In genomic region chr19:58452941-58453551, GRCm38 (mm10) we compare ENCODE assay signal across 9 mouse cellular contexts. TPM values are rescaled to one million over a fixed set of nuclear protein-coding genes. Genes with fewer than 3 reads are reported as not detected.
DNase-seq lines count a peak whose midpoint lies in the region; ATAC-seq and TF ChIP-seq lines count a peak whose summit lies in the region.
"Had no signal": no experiment of that assay in that cellular context is flagged by ENCODE, and none has a peak within 500 bp of the region (broad histone marks: within the 10 kb centered on the region; RNA-seq: fewer than 3 reads in every experiment).

No protein-coding gene starts in this region.

- H3K27me3 ChIP-seq in forebrain, postnatal 0 days (ENCODE audit: insufficient read depth, low read length), result peaks cover 13% of the 10 kb centered on the region
- H3K27me3 ChIP-seq in hindbrain, embryonic 10.5 days (ENCODE audit: insufficient read depth, poor library complexity, severe bottlenecking), result peaks cover 70% of the 10 kb centered on the region
- H3K27me3 ChIP-seq in liver, embryonic 12.5 days (replicated peaks), result peaks cover 69% of the 10 kb centered on the region

- H3K4me2 ChIP-seq in forebrain, postnatal 0 days (ENCODE audit: low read depth), result peak overlapping the region; percentile 94
- peak overlapping the region; percentile 65 for H3K4me2 ChIP-seq in liver, embryonic 12.5 days

- no peak for ATAC-seq in forebrain, postnatal 0 days
- ATAC-seq in liver, embryonic 12.5 days, result no peak

- H3K9me3 ChIP-seq in forebrain, postnatal 0 days (ENCODE audit: low read length), result no peaks in the 10 kb centered on the region
- no peaks in the 10 kb centered on the region for H3K9me3 ChIP-seq in hindbrain, embryonic 10.5 days
- H3K9me3 ChIP-seq in liver, embryonic 12.5 days (replicated peaks), result no peaks in the 10 kb centered on the region

- TF ChIP-seq CTCF in forebrain, postnatal 0 days (IDR thresholded peaks at IDR 0.05; ENCODE audit: low read depth), result no peak

- no peak overlapping the region for H3K27ac ChIP-seq in forebrain, postnatal 0 days (ENCODE audit: low read depth, low read length)
- H3K27ac ChIP-seq in hindbrain, embryonic 10.5 days, result peak overlapping the region; percentile 89
- no peak overlapping the region for H3K27ac ChIP-seq in liver, embryonic 12.5 days

- no peak overlapping the region for H3K9ac ChIP-seq in forebrain, postnatal 0 days
- H3K9ac ChIP-seq in liver, embryonic 12.5 days, result peak overlapping the region; percentile 35; the same call in 1 of the 2 replicates

- peak overlapping the region; percentile 51 for H3K4me3 ChIP-seq in forebrain, postnatal 0 days (ENCODE audit: low read depth, low read length)
- H3K4me3 ChIP-seq in hindbrain, embryonic 10.5 days, result peak overlapping the region; percentile 65
- peak overlapping the region; percentile 48 for H3K4me3 ChIP-seq in liver, embryonic 12.5 days

- 16% methylated on average over 20 of the region's 20 CpGs for WGBS in forebrain, postnatal 0 days
- 2% methylated on average over 20 of the region's 20 CpGs for WGBS in hindbrain, embryonic 10.5 days
- WGBS in liver, embryonic 12.5 days (ENCODE audit: insufficient replicate concordance), result 6% methylated on average over 20 of the region's 20 CpGs

- H3K4me1 ChIP-seq in forebrain, postnatal 0 days (ENCODE audit: insufficient read depth), result 0 out of 2 replicates have a peak, but pooled peaks cover 3% of the 10 kb centered on the region
- peaks cover 62% of the 10 kb centered on the region for H3K4me1 ChIP-seq in hindbrain, embryonic 10.5 days (replicated peaks)
- peaks cover 5% of the 10 kb centered on the region; the same call in 1 of the 2 replicates for H3K4me1 ChIP-seq in liver, embryonic 12.5 days

- DNase-seq in spleen, postnatal 10 days (ENCODE audit: low spot score in 2 of 2), result peak; percentile 15 to 45
- DNase-seq in spleen, postnatal 14 days (ENCODE audit: low spot score in 2 of 2), result no peak
- DNase-seq in forebrain, postnatal 0 days, result no peak
- peak; percentile 52 for DNase-seq in hindbrain, embryonic 10.5 days (ENCODE audit: low spot score)
- DNase-seq in retina, embryonic 14.5 days (ENCODE audit: low spot score), result peak; percentile 56
- DNase-seq in urinary bladder, postnatal 36 days (ENCODE audit: low spot score in 2 of 2), result no peak
- no peak for DNase-seq in urinary bladder, postnatal 4 days (ENCODE audit: low spot score in 2 of 2)

- no peaks in the 10 kb centered on the region for H3K36me3 ChIP-seq in forebrain, postnatal 0 days (ENCODE audit: insufficient read depth)
- 0 out of 2 replicates have a peak, but pooled peaks cover 6% of the 10 kb centered on the region for H3K36me3 ChIP-seq in hindbrain, embryonic 10.5 days
- no peaks in the 10 kb centered on the region for H3K36me3 ChIP-seq in liver, embryonic 12.5 days

RNA-seq across cellular contexts. Expression of gene Gfra1, which starts 2.7 kb away (rescaled TPM):
- 28.5 and 48.9 TPM in 2 replicates for total RNA-seq in forebrain, postnatal 0 days (2014; rRNA removed)
- polyA plus RNA-seq in forebrain, postnatal 0 days (2015; fragmentation: Nextera tagmentation; extraction: Ambion mirVana), result 16.1 and 23.5 TPM in 2 replicates
- polyA plus RNA-seq in hindbrain, embryonic 10.5 days (2016; fragmentation: Nextera tagmentation; extraction: Ambion mirVana), result 26.7 and 35.8 TPM in 2 replicates
- polyA plus RNA-seq in liver, embryonic 12.5 days (2016; fragmentation: Nextera tagmentation; extraction: Ambion mirVana), result 9.1 and 9.2 TPM in 2 replicates

RNA-seq across cellular contexts. Expression of gene Ccdc172, which starts 58.7 kb away (rescaled TPM):
- not detected in 2 replicates for total RNA-seq in forebrain, postnatal 0 days (2014; rRNA removed)
- not detected in 2 replicates for polyA plus RNA-seq in forebrain, postnatal 0 days (2015; fragmentation: Nextera tagmentation; extraction: Ambion mirVana)
- polyA plus RNA-seq in hindbrain, embryonic 10.5 days (2016; fragmentation: Nextera tagmentation; extraction: Ambion mirVana), result not detected in 2 replicates
- polyA plus RNA-seq in liver, embryonic 12.5 days (2016; fragmentation: Nextera tagmentation; extraction: Ambion mirVana), result not detected in 2 replicates
- total RNA-seq: adrenal gland, postnatal 36 days had no signal

Comparison
In these comparisons a context has a peak if more than half of its experiments do, and no peak if none do; other contexts are left out.
1. DNase-seq: peak in spleen, postnatal 10 days (2 of 2), hindbrain, embryonic 10.5 days (single experiment) and retina, embryonic 14.5 days (single experiment); none in spleen, postnatal 14 days (0 of 2), forebrain, postnatal 0 days (single experiment), urinary bladder, postnatal 36 days (0 of 2) and urinary bladder, postnatal 4 days (0 of 2).
2. Peak in every context shown above with its lines, with median percentiles within 50 percentile points of each other: H3K4me3 ChIP-seq.